Mouse (Mus musculus): Measurements from ENCODE around the gene Dio3.

- TF ChIP-seq CTCF (IDR thresholded peaks at IDR 0.05; ENCODE audit: control insufficient read depth, insufficient read depth, insufficient replicate concordance, low read depth, low read length) (no peak), POLR2A (IDR thresholded peaks at IDR 0.05; ENCODE audit: control insufficient read depth, low read depth, low read length) (no peak)
Observed at GRCm38 (mm10) chr12:110292816-110293215, 13.9 kb downstream of the Dio3 start.
